Mouse (Mus musculus): ENCODE data around the gene Actn4. TPM values are rescaled to one million over a fixed set of nuclear protein-coding genes. Genes with fewer than 3 reads are reported as not detected.

Actn4 gene
- polyA plus RNA-seq, 1 experiment from 2014 or later: 140 TPM

DNA sequence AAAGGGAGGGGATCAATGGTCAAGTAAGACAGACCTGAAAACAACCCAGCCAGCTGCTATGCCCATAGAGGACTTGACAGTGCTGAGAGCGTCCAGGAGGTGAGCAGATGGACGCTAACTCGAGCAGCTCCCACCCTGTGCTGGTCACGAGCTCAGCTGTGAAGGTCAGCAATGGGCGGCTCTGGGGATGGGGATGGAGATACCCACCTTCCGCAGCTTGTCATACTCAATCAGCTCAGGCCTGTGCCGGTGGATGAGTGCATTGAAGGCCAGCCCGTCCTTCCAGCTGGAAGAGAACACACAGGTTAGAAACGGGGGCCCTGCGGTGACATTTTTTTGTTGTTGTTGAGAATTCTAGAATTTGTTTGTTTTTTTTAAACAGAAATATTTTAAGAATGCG lies 49.0 kb downstream of the Actn4 start:
- no peak for ATAC-seq (replicated peaks)
- no peak overlapping the region for H3K4me3 ChIP-seq
- peaks cover 68% of the 10 kb centered on the region for H3K36me3 ChIP-seq (replicated peaks)
- no peaks in the 10 kb centered on the region for H3K27me3 ChIP-seq (replicated peaks)
- 84% methylated on average over 11 of the region's 11 CpGs for WGBS
- no peak overlapping the region for H3K27ac ChIP-seq
- no peak overlapping the region for H3K4me2 ChIP-seq
- H3K4me1 ChIP-seq: peaks cover 1% of the 10 kb centered on the region; the same call in 1 of the 2 replicates
- H3K9ac ChIP-seq: no peak overlapping the region
- no peaks in the 10 kb centered on the region for H3K9me3 ChIP-seq

DNA sequence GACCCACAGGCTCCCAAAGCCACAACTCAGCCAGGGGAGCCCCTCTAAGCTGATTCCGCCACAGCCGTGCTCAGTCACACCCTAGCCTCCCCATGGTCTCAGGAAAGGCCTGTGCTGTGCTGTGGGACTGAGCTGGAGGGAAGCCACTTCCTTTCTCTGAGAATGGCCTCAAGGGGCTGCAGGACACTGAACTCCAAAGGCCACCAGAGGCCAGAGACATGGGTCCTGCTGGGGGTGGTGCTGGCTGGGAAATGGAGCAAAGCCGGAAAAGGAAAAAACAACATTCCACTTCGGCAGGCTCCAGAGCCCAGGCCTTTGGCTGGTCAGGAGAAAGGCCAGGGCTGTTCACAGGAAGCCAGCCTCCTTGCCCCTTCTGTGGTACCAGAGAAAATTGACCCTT lies 50.5 kb downstream of the Actn4 start:
- WGBS: 86% methylated on average over 4 of the region's 4 CpGs
- no peak overlapping the region for H3K4me2 ChIP-seq
- ATAC-seq (replicated peaks): no peak
- H3K9ac ChIP-seq: no peak overlapping the region
- H3K27ac ChIP-seq: no peak overlapping the region
- H3K9me3 ChIP-seq: no peaks in the 10 kb centered on the region
- H3K4me3 ChIP-seq: no peak overlapping the region
- no peaks in the 10 kb centered on the region for H3K4me1 ChIP-seq
- H3K27me3 ChIP-seq (replicated peaks): no peaks in the 10 kb centered on the region
- peaks cover 69% of the 10 kb centered on the region for H3K36me3 ChIP-seq (replicated peaks)

DNA sequence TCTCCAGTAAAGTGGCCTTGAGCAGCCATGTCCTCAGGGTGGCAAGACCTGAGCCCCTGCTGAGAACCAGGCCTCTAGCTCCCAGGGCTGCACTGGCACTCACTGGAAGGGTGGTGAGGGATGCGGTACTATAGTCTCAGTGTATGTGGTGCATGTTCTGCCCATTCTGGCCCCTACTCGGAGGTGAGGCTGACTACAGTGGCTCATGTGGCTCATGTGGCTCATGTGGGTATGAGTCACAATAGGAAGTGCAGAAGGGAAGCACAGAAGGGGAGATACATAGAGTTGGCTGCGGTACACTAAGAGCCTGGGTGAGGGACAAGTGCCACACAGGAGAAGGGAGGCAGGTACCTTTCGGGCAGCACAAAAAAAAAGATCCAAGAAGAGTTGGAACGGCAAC lies 54.9 kb downstream of the Actn4 start:
- 91% methylated on average over 5 of the region's 5 CpGs for WGBS
- no peaks in the 10 kb centered on the region for H3K4me1 ChIP-seq
- H3K4me3 ChIP-seq: no peak overlapping the region
- H3K4me2 ChIP-seq: no peak overlapping the region
- H3K9me3 ChIP-seq: no peaks in the 10 kb centered on the region
- H3K9ac ChIP-seq: no peak overlapping the region
- H3K27ac ChIP-seq: no peak overlapping the region
- peaks cover 65% of the 10 kb centered on the region for H3K36me3 ChIP-seq (replicated peaks)
- no peaks in the 10 kb centered on the region for H3K27me3 ChIP-seq (replicated peaks)
- no peak for ATAC-seq (replicated peaks)

DNA sequence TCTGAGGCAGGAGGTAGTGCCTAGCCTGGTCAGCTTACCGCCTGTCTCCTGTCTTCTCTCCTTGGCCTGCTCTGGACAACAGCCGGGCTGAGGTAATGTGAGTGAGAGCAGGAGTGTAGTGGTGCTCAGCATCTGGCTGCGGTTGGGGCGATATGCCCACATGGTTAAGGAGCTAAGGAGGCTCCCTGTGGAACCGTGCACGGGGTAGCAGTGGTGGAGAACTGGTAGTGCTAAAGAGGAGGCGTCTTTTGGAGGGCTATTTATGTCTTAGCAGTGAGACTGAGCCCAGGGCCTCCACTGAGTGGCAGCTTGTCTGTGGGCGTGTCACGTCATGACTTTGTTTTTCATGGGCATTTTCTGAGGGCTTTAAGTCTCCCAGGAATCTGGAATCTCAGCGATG lies 58.4 kb downstream of the Actn4 start:
- Histone ChIP-seq H3K4me1 (no peaks in the 10 kb centered on the region), H3K4me2 (no peak overlapping the region), H3K27me3 (replicated peaks) (no peaks in the 10 kb centered on the region), H3K27ac (no peak overlapping the region), H3K9ac (no peak overlapping the region), H3K36me3 (replicated peaks) (peaks cover 70% of the 10 kb centered on the region), H3K9me3 (no peaks in the 10 kb centered on the region), H3K4me3 (no peak overlapping the region)
- no peak for ATAC-seq (replicated peaks)
- 93% methylated on average over 10 of the region's 10 CpGs for WGBS

GRCm38 (mm10) chr7:28902809-28903208 lies 59.3 kb downstream of the Actn4 start:
- Histone ChIP-seq H3K27me3 (replicated peaks) (no peaks in the 10 kb centered on the region), H3K27ac (no peak overlapping the region), H3K36me3 (replicated peaks) (peaks cover 72% of the 10 kb centered on the region), H3K4me3 (no peak overlapping the region), H3K9ac (no peak overlapping the region), H3K9me3 (no peaks in the 10 kb centered on the region), H3K4me2 (no peak overlapping the region), H3K4me1 (no peaks in the 10 kb centered on the region)
- WGBS: 88% methylated on average over 3 of the region's 3 CpGs
- no peak for ATAC-seq (replicated peaks)

- Histone ChIP-seq H3K4me1 (no peaks in the 10 kb centered on the region), H3K36me3 (replicated peaks) (peaks cover 72% of the 10 kb centered on the region), H3K9ac (no peak overlapping the region), H3K9me3 (no peaks in the 10 kb centered on the region), H3K27ac (no peak overlapping the region), H3K4me2 (no peak overlapping the region), H3K27me3 (replicated peaks) (no peaks in the 10 kb centered on the region), H3K4me3 (no peak overlapping the region)
- 92% methylated on average over 6 of the region's 6 CpGs for WGBS
- no peak for ATAC-seq (replicated peaks)
These were observed 60.0 kb downstream of the Actn4 start for GRCm38 (mm10) chr7:28902180-28902579.

GRCm38 (mm10) chr7:28901311-28902125 lies 60.6 kb downstream of the Actn4 start:
- H3K9me3 ChIP-seq: no peaks in the 10 kb centered on the region
- H3K27me3 ChIP-seq (replicated peaks): no peaks in the 10 kb centered on the region
- no peak overlapping the region for H3K4me2 ChIP-seq
- no peak overlapping the region for H3K9ac ChIP-seq
- ATAC-seq (replicated peaks): no peak
- no peak overlapping the region for H3K27ac ChIP-seq
- H3K4me1 ChIP-seq: no peaks in the 10 kb centered on the region
- H3K36me3 ChIP-seq (replicated peaks): peaks cover 79% of the 10 kb centered on the region
- 91% methylated on average over 13 of the region's 13 CpGs for whole genome bisulfite sequencing
- no peak overlapping the region for H3K4me3 ChIP-seq

GRCm38 (mm10) chr7:28899972-28900371 lies 62.2 kb downstream of the Actn4 start:
- ATAC-seq (replicated peaks): no peak
- no peak overlapping the region for H3K9ac ChIP-seq
- H3K27ac ChIP-seq: no peak overlapping the region
- no peak overlapping the region for H3K4me3 ChIP-seq
- H3K27me3 ChIP-seq (replicated peaks): no peaks in the 10 kb centered on the region
- 86% methylated on average over 4 of the region's 4 CpGs for whole genome bisulfite sequencing
- H3K4me1 ChIP-seq: no peaks in the 10 kb centered on the region
- no peak overlapping the region for H3K4me2 ChIP-seq
- peaks cover 80% of the 10 kb centered on the region for H3K36me3 ChIP-seq (replicated peaks)
- no peaks in the 10 kb centered on the region for H3K9me3 ChIP-seq

DNA sequence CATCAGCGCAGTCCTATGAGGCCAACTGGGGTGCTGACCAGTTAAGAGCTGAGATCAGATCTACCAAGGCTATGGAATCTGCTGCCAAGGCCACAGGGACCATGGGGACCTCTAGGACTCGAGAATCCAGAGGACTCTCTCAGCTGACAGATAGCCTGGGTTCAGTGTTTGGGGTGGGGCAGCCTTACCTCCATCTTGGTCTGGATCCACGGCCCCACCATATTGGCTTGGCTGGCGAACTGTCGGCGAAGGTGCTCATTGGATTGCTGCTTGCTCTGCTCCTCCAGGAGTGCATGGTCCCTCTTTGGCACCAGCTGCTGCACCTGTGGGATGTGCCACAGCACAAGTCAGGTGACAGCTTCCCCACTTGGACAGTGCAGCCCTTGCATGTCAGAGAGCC lies 64.5 kb downstream of the Actn4 start:
- Histone ChIP-seq H3K9ac (no peak overlapping the region), H3K4me2 (no peak overlapping the region), H3K4me3 (no peak overlapping the region), H3K27me3 (replicated peaks) (no peaks in the 10 kb centered on the region), H3K9me3 (no peaks in the 10 kb centered on the region), H3K4me1 (no peaks in the 10 kb centered on the region), H3K27ac (no peak overlapping the region), H3K36me3 (replicated peaks) (peaks cover 76% of the 10 kb centered on the region)
- 94% methylated on average over 6 of the region's 6 CpGs for WGBS
- ATAC-seq (replicated peaks): no peak

GRCm38 (mm10) chr7:28894942-28895341 lies 67.2 kb downstream of the Actn4 start:
- no peak overlapping the region for H3K4me3 ChIP-seq
- no peak overlapping the region for H3K27ac ChIP-seq
- H3K9ac ChIP-seq: no peak overlapping the region
- no peaks in the 10 kb centered on the region for H3K9me3 ChIP-seq
- 59% methylated on average over 5 of the region's 5 CpGs for WGBS
- H3K4me1 ChIP-seq: no peaks in the 10 kb centered on the region
- no peak overlapping the region for H3K4me2 ChIP-seq
- peaks cover 66% of the 10 kb centered on the region for H3K36me3 ChIP-seq (replicated peaks)
- ATAC-seq (replicated peaks): no peak
- H3K27me3 ChIP-seq (replicated peaks): peaks cover 3% of the 10 kb centered on the region

DNA sequence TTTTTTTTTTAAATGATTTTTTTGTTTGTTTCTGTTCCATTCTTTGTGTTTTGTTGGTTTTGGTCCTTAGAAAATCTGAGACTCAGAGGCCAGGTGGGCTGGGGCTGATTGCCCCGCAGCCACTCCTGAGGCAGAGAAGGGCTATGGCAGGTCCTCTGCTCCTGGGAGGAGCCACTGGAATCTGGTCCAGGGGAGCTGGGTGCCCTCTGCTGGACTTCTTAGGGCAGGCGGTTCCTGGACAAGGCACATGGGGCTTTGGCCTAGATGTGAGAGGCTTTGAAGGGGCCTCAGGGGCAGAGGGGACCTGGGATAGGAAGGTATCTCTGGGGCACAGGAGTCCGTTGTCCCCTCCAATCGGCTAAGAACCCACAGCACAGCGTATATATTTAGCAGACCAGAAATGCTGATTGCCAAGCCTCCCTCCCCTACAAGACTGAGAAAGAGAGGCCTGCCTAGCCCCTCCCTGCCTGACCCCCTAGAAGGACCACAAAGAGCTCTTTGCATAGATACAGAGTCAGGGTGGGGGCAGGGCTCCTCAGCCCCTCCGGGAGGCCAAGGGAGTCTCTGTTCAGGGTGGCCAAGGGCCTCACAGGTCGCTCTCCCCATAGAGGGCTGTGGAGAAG lies 68.4 kb downstream of the Actn4 start:
- peaks cover 56% of the 10 kb centered on the region for H3K36me3 ChIP-seq (replicated peaks)
- no peak overlapping the region for H3K4me2 ChIP-seq
- H3K27me3 ChIP-seq (replicated peaks): peaks cover 14% of the 10 kb centered on the region
- H3K9ac ChIP-seq: no peak overlapping the region
- H3K4me3 ChIP-seq: no peak overlapping the region
- 56% methylated on average over 7 of the region's 7 CpGs for WGBS
- H3K4me1 ChIP-seq: peaks cover 3% of the 10 kb centered on the region
- no peaks in the 10 kb centered on the region for H3K9me3 ChIP-seq
- no peak for ATAC-seq (replicated peaks)
- no peak overlapping the region for H3K27ac ChIP-seq

DNA sequence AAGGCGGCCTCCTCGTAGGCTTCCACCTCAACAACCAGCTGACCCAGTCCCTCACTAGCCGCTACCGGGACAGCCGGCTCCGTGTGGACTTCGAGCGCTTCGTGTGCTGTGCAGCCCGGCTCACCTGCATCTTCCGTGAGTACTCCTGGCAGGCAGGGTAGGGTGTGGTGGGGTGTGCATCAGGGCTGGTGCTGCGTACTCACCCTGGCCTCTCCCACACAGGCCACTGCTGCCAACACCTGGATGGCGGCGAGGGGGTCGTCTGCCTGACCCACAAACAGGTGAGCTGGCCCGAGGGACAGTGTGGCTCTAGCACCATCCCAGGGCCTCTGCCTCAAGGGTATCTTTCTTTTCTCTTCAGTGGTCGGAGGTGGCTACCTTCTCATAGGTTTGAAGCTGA lies 69.5 kb downstream of the Actn4 start:
- no peak overlapping the region for H3K27ac ChIP-seq
- no peak overlapping the region for H3K4me3 ChIP-seq
- H3K4me1 ChIP-seq: peaks cover 9% of the 10 kb centered on the region
- no peak overlapping the region for H3K9ac ChIP-seq
- H3K9me3 ChIP-seq: no peaks in the 10 kb centered on the region
- ATAC-seq (replicated peaks): no peak
- H3K4me2 ChIP-seq: no peak overlapping the region
- H3K27me3 ChIP-seq (replicated peaks): peaks cover 24% of the 10 kb centered on the region
- WGBS: 95% methylated on average over 17 of the region's 17 CpGs
- peaks cover 45% of the 10 kb centered on the region for H3K36me3 ChIP-seq (replicated peaks)

- 4% methylated on average over 27 of the region's 27 CpGs for WGBS
These were observed 73.4 kb downstream of the Actn4 start for GRCm38 (mm10) chr7:28888701-28889161.

More at GRCm38 (mm10) chr7:28888701-28889161, 73.4 kb downstream of the Actn4 start:
- Histone ChIP-seq H3K27ac (no peak overlapping the region), H3K4me1 (peaks cover 9% of the 10 kb centered on the region), H3K9me3 (no peaks in the 10 kb centered on the region), H3K9ac (peak overlapping the region; percentile 32), H3K27me3 (replicated peaks) (peaks cover 37% of the 10 kb centered on the region), H3K4me2 (peak overlapping the region; percentile 57), H3K36me3 (replicated peaks) (peaks cover 14% of the 10 kb centered on the region; the same call in 1 of the 2 replicates), H3K4me3 (peak overlapping the region; percentile 37)
- ATAC-seq (replicated peaks): peak; percentile 55
